Mouse (Mus musculus): ENCODE data around the gene Rbm12.
"Not testable (repeated sequence)": the region's sequence is repeated elsewhere in the genome, so short reads cannot be mapped to it uniquely, and the experiment has no call there.

The Rbm12 gene

DNA sequence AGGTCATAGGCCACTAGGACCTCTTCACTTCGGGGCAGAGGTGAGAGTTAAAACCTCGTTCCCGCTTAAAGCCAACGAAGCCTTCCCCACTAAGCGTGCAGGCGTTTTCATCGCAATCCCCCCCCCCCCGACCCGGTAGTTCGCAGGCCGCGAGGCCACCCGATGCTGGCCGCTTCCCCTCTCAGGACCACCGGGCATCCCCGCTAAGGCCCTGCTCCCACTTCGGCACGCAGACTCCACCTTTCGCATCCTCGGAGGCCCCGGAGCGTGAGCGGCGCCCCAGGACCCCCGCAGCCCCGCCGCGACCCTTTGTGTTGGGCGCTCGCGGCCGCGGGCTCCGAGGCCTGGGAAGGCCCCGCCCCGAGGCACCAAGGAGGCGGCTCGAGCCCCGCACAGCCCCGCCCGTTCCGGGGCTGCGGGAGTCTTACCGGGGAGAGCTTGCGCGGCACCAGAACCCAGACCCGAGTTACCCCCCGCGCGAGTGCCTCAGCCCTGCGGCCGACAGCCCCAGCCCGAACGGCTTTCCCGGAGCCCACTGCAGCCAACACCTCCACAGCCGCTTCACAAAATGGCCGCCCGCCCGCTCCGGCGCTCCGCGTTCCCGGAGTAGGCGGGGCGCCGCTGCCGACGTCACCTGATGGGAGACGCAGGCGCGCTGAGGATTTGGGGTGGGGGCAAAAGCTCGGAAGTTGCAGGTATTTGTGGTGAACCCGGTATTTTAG lies at the start of gene Rbm12, which contains the start of gene Cpne1:
Gene Rbm12 (minus strand): TSS at position 621 of the 722 bp plus-strand sequence.
Gene Cpne1 (minus strand): TSS at position 608 of the 722 bp plus-strand sequence.
- DNase-seq = peak; percentile 90

DNA sequence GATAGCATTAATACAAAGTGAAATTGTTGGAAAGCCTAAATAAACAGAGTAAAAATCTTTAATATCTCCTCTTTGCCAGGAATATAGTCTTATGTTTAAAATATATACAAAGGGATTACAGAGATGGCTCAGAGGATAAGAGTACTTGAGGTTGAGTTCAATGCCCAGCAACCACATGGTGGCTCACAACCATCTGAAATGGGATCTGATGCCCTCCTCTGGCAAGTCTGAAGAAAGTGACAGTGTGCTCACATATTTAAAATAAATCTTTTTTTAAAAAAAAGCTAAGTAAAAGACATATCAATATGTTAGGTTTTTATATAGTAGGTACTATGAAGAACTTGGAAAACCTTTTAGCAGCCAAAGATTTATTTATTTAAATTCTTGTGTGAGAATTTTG lies 39.8 kb upstream of the Rbm12 start:
- DNase-seq = no peak

DNA sequence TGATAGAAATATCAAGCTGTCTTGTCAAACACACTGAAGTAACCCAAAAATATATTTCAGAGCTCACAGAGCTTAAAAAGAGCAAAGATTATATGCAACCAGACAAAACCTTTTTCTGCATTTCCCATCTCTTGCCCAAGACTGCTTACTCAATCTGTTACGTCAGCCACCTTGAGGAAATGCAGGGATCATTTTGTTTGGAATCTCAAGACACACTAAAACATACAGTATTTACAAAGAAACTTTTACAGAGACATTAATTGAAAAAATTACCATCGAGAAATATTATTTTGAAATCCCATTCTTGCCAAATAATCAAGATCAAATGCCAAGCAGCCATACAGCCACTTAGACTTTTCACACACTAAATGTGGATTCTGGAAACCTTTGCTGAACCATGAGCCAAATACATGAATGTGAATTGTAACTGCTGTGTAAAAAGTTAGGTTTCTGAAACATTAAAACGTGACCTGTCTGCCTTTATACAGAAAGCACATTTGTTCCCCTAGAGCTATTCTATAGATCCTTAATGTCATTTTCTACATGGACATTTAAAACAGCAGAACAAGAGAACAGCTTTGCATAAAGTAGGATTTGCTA lies 35.6 kb upstream of the Rbm12 start:
- DNase-seq = no peak

GRCm38 (mm10) chr2:156146272-156146989 lies 34.7 kb upstream of the Rbm12 start:
- no peak for DNase-seq

GRCm38 (mm10) chr2:156145486-156146130 lies 33.8 kb upstream of the Rbm12 start:
- DNase-seq = no peak

DNA sequence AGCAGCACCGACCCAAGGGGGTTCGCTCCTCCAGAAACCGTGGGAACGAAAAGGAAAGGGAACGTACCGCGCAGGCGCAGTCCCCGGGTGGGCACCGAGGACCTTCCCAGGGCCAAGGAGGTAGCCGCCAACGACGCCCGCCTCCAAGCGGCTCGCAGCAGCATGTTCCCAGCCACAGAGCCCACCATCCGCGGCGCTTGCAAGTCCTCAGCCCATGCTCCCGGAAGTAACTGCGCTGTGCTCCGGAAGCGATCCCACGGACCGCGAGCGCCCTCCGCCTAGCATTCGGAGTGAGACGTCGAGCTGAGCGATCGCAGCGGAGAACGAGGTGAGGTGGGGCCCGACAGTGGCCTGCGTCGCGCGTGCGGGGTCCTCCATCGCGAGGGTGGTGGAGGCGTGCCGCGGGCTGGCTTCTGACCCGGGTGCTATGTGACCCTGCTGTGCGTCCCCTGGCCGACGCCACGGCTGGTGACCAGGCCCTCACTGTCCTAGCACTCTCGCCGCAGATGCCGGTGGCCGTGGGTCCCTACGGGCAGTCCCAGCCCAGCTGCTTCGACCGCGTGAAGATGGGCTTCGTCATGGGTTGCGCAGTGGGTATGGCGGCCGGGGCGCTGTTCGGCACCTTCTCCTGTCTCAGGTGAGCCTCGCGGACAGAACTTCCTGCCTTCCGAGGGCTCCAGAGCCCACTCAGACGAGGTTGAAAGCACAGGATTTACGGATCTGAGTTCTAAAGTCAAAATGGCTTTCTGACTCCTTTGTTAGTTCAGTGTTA lies 32.4 kb upstream of the Rbm12 start, which contains the start of the genes Romo1 and Nfs1:
Gene Romo1 (plus strand): TSS at position 87 of the 772 bp plus-strand sequence.
Gene Nfs1 (minus strand): TSS at position 234 of the 772 bp plus-strand sequence.
- peak; percentile 84 for DNase-seq

- DNase-seq = no peak
Measured at GRCm38 (mm10) chr2:156143367-156143766, 31.6 kb upstream of the Rbm12 start.

GRCm38 (mm10) chr2:156142820-156143219 lies 31.0 kb upstream of the Rbm12 start:
- no peak for DNase-seq

- DNase-seq = no peak
Measured at GRCm38 (mm10) chr2:156135695-156136094, 23.9 kb upstream of the Rbm12 start.

GRCm38 (mm10) chr2:156134161-156134560 lies 22.4 kb upstream of the Rbm12 start:
- no peak for DNase-seq

DNA sequence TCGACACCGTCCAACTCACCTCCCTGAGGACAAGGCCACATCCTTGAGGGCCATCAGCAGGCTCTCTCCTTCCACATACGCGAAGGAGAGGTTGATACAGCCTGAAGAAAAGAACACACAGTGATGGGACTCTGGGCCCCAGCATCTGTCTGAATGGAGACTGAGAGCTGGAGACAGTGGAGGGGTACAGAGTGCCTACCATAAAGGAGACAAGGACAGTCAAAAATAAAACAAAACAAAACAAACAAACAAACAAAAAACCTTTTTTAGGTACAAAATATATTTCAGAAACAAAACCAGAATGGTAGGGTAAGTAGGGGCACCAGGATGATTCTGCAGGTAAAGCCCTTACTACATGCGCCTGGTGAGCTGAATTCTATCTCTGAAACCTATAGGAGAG lies 15.2 kb upstream of the Rbm12 start, which contains the start of gene Gm28036:
Gene Gm28036 (minus strand): TSS at position 101 of the 400 bp plus-strand sequence.
- no peak for DNase-seq

GRCm38 (mm10) chr2:156123731-156124130 lies 12.0 kb upstream of the Rbm12 start:
- no peak for DNase-seq

- DNase-seq = no peak
Measured at GRCm38 (mm10) chr2:156119566-156119965, 7.8 kb upstream of the Rbm12 start.

GRCm38 (mm10) chr2:156112080-156112423 lies 274 bp upstream of the Rbm12 start:
- DNase-seq = not testable (repeated sequence)

DNA sequence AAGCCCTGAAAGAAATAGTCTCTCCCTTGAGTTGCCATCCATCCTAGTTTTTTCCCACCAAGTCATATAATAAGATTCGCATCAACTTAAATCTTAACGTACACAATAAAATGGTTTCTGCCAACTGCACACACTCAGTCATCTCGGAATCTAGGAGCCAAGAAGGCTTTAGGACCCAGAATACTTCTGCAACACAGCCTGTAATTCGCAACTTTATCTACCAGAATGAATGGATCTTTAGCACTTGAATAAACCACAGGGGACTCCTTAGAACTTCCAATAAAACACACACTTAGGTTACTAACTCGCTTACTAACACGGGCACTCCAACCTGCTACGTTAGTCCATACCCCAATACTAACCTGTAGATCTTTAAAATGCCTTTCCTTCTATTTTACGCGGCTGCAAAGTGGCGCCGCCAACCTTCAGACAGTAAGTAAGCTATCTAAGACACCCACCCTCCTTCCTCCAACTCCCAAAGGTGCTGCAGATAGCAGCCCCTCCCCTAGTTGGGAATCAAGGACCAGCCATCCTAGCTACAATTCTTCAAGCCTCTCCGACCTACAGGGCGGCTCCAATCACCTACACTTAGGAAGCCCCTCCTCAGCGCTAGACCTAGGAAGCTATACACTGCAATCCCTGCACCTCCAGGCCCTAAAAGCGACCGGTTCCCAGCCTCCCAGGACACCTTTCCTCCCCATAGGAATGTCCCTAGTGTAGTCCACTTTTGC lies 986 bp downstream of the Rbm12 start:
- DNase-seq = no peak

DNA sequence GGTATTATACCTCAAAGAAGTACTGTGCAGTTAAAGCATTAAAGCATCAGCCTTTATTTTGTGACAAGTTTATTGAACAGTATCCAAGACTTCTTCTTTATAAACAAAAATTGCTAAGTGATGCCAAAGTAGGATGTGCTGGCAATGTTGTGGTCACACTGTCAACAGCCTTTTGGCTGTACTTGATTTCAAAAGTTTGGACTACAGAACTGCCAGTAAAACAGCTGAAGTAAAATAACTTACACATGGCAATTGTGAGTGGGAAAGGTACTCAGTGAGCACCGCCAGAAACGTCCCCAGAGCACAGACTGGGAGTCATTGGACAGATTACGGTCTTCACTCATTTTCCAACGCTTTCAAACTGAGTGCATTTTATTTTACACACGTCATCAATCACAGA lies 19.9 kb downstream of the Rbm12 start:
- no peak for DNase-seq

GRCm38 (mm10) chr2:156089799-156090198 lies 22.0 kb downstream of the Rbm12 start:
- no peak for DNase-seq

DNA sequence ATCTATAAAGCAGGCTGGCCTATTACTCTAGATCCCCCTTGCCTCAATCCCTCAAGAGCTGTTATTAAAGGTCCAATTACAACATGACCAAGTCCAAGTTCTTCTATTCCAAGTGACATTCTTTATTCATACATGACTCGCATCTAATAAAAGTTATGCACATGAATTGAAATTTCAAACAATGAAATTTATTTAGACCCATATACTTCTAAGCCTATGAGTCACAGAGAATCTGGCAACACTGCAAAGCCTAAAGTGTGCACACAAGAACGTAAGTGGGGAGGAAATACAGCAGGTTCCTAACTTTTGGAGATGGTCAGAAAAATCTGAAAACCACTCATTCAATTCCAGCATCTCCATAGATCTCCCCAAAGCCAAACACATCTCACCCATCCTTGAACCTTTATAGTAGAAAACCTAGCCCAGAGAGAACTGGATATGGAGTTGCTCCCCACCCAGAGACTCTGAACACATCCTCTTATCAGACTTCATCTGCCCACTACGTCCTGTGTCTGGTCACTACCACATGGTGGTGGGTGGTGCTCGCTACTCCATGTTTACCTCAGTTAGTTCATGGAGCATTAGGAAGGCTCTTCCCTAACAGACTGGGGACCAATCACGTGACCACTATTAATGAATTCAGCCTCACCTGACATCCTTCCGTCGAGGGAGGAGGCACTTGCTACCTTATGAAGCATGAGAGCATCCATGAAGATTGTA lies 24.2 kb downstream of the Rbm12 start:
- DNase-seq = no peak

- no peak for DNase-seq
Measured at GRCm38 (mm10) chr2:156084541-156084940, 27.2 kb downstream of the Rbm12 start.

DNA sequence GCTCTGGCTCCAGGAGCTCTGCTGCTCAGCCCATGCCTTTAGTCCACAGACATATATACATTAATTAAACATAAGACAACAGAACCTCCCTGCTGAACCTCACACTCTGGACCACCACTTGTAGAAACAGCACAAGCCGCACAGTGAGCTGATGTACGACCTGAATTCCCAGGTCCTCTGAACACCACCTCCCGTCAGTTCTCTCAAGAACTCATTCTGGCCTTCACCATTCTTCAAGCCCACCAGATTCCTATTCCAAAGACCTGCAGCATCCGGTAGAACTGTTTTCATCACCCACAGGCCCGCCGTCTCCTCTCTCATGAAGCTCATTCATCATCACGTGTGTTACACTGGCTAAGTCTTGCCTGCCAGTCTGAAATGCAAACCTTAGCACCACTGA lies 31.4 kb downstream of the Rbm12 start:
- no peak for DNase-seq

DNA sequence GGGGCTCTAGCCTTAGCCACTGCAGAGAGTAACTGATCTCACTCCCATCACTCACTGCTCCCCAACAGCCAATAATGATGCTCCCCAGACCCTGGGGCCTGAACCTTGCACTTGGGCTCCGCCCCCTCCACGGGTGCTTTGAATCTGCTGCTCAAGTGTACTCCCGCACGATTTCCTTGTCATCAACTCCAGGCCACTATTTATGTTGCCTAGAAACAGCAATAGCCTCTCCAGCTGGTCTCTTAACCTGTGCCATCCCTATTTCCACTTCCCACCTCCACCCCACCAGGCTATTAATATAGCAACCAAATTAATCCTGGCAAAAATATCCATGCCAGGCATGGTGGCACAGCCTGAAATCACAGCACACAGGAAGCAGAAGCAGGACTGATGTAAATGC lies 32.1 kb downstream of the Rbm12 start:
- DNase-seq = no peak
